Comparison of ENCODE assay signal across 21 mouse cellular contexts in the genomic region with DNA sequence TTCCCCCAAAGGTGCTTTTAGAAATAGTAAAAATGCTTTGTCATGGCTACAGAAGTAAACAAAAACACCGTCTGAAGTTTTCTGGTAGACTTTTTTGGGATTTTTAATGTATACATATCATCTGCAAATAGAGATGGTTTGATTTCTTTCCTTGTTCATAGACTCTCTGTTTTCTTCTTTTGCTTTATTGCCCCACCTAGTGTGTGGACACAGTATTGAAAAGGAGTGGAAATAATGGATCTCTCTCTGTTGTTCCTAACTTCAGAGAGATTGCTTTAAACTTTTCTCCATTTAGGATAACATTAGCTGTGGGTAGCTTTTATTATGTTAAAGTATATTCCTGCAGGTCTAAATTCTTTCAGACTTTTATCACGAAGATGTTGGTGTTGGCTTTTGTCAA. TPM values are rescaled to one million over a fixed set of nuclear protein-coding genes. Genes with fewer than 3 reads are reported as not detected.
DNase-seq lines count a peak whose midpoint lies in the region; ATAC-seq and TF ChIP-seq lines count a peak whose summit lies in the region.
"Had no signal": no experiment of that assay in that cellular context is flagged by ENCODE, and none has a peak within 500 bp of the region (broad histone marks: within the 10 kb centered on the region; RNA-seq: fewer than 3 reads in every experiment).

No protein-coding gene starts in this region.

- H3K4me3 ChIP-seq in forebrain, embryonic 14.5 days (ENCODE audit: low read depth, low read length): no peak overlapping the region
- no peak overlapping the region for H3K4me3 ChIP-seq in forebrain, embryonic 16.5 days (replicated peaks; ENCODE audit: low read length)
- H3K4me3 ChIP-seq in layer of hippocampus, adult 2 months: no peak overlapping the region
- H3K4me3 ChIP-seq: limb, embryonic 12.5 days; lung, embryonic 15.5 days; midbrain, embryonic 10.5 days had no signal

- ATAC-seq in forebrain, embryonic 14.5 days: no peak
- ATAC-seq in forebrain, embryonic 16.5 days: no peak
- 0 out of 2 replicates have a peak, but pooled peaks have one; percentile 52 for ATAC-seq in megakaryocyte progenitor cell, adult 5-6 weeks (replicated peaks; ENCODE audit: poor library complexity)
- ATAC-seq in monocyte, adult 5-6 weeks (replicated peaks; ENCODE audit: insufficient number of reproducible peaks, low FRiP score, low TSS enrichment, poor library complexity, severe bottlenecking): no peak
- ATAC-seq: intestine, embryonic 16.5 days had no signal

- WGBS in forebrain, embryonic 14.5 days: 36% methylated on average over 2 of the region's 2 CpGs
- 27% methylated on average over 2 of the region's 2 CpGs for WGBS in forebrain, embryonic 16.5 days

- H3K4me1 ChIP-seq in forebrain, embryonic 14.5 days (ENCODE audit: control insufficient read depth, insufficient read depth, low read length): no peaks in the 10 kb centered on the region
- H3K4me1 ChIP-seq in forebrain, embryonic 16.5 days (replicated peaks; ENCODE audit: control insufficient read depth, insufficient read depth, low read length): no peaks in the 10 kb centered on the region
- H3K4me1 ChIP-seq: limb, embryonic 12.5 days; lung, embryonic 15.5 days; midbrain, embryonic 10.5 days had no signal

- H3K9ac ChIP-seq in forebrain, embryonic 14.5 days (ENCODE audit: low read length): no peak overlapping the region
- H3K9ac ChIP-seq in forebrain, embryonic 16.5 days (replicated peaks; ENCODE audit: low read depth, low read length): no peak overlapping the region
- H3K9ac ChIP-seq: limb, embryonic 12.5 days; lung, embryonic 15.5 days had no signal

- H3K9me3 ChIP-seq in forebrain, embryonic 14.5 days (replicated peaks; ENCODE audit: control insufficient read depth, low read length): no peaks in the 10 kb centered on the region
- no peaks in the 10 kb centered on the region for H3K9me3 ChIP-seq in forebrain, embryonic 16.5 days (ENCODE audit: control insufficient read depth, low read length)
- H3K9me3 ChIP-seq: limb, embryonic 12.5 days; lung, embryonic 15.5 days; midbrain, embryonic 10.5 days had no signal

- H3K4me2 ChIP-seq in forebrain, embryonic 14.5 days (ENCODE audit: low read length): no peak overlapping the region
- no peak overlapping the region for H3K4me2 ChIP-seq in forebrain, embryonic 16.5 days (ENCODE audit: low read length)
- H3K4me2 ChIP-seq: limb, embryonic 12.5 days; lung, embryonic 15.5 days had no signal

- TF ChIP-seq CTCF in layer of hippocampus, adult 2 months (conservative IDR thresholded peaks at IDR 0.05): peak; percentile 71

- no peaks in the 10 kb centered on the region for H3K27me3 ChIP-seq in forebrain, embryonic 14.5 days (replicated peaks; ENCODE audit: control insufficient read depth, insufficient read depth, low read length)
- H3K27me3 ChIP-seq in forebrain, embryonic 16.5 days (replicated peaks; ENCODE audit: control insufficient read depth, insufficient read depth, low read length): no peaks in the 10 kb centered on the region
- H3K27me3 ChIP-seq: limb, embryonic 12.5 days; lung, embryonic 15.5 days had no signal

- no peak overlapping the region for H3K27ac ChIP-seq in forebrain, embryonic 14.5 days (ENCODE audit: low read depth, low read length)
- H3K27ac ChIP-seq in forebrain, embryonic 16.5 days (ENCODE audit: low read length): no peak overlapping the region
- no peak overlapping the region for H3K27ac ChIP-seq in layer of hippocampus, adult 2 months
- H3K27ac ChIP-seq: limb, embryonic 12.5 days; lung, embryonic 15.5 days; midbrain, embryonic 10.5 days had no signal

- peak; percentile 17 for DNase-seq in forebrain, embryonic 14.5 days (ENCODE audit: low spot score)
- no peak for DNase-seq in layer of hippocampus, adult 2 months (ENCODE audit: low spot score in 2 of 2)
- no peak for DNase-seq in layer of hippocampus, postnatal 14 days (ENCODE audit: low spot score in 2 of 2)
- peak; percentile 5 for DNase-seq in A20 (ENCODE audit: low read depth, low spot score)
- no peak for DNase-seq in cerebellum, adult 18-20 months
- DNase-seq: cerebellum, adult 9-10 months; heart, postnatal 36 days; kidney, postnatal 4 days; thymus, postnatal 36 days had no signal

- no peaks in the 10 kb centered on the region for H3K36me3 ChIP-seq in forebrain, embryonic 14.5 days (ENCODE audit: control insufficient read depth, insufficient read depth, low read length)
- H3K36me3 ChIP-seq in forebrain, embryonic 16.5 days (ENCODE audit: control insufficient read depth, insufficient read depth): no peaks in the 10 kb centered on the region
- H3K36me3 ChIP-seq: limb, embryonic 12.5 days; lung, embryonic 15.5 days; midbrain, embryonic 10.5 days had no signal

RNA-seq across cellular contexts. Expression of gene Pate4, which starts 2.3 kb away (rescaled TPM):
- not detected in 2 replicates for polyA plus RNA-seq in forebrain, embryonic 14.5 days (2014; fragmentation: Nextera tagmentation; extraction: Ambion mirVana)
- polyA plus RNA-seq in forebrain, embryonic 16.5 days (2015; fragmentation: Nextera tagmentation; extraction: Ambion mirVana): not detected in 2 replicates
- not detected for total RNA-seq in layer of hippocampus, adult 2 months (2021)
- total RNA-seq in layer of hippocampus, postnatal 14 days (2021): not detected
- not detected in 2 replicates for total RNA-seq in megakaryocyte progenitor cell, adult 5-6 weeks (2015)
- total RNA-seq in megakaryocyte progenitor cell, adult 5-6 weeks (2017): not detected in 2 replicates
- not detected in 3 replicates for total RNA-seq in monocyte, adult 5-6 weeks (2017)
- total RNA-seq: gastrocnemius, adult 18-20 months; heart, adult 8-10 months; heart, postnatal 36 days had no signal
- polyA plus RNA-seq: C2C12; embryonic facial prominence, embryonic 11.5 days; intestine, embryonic 16.5 days; limb, embryonic 12.5 days; lung, embryonic 15.5 days; midbrain, embryonic 10.5 days; stomach, embryonic 16.5 days had no signal

RNA-seq across cellular contexts. Expression of gene Pate3, which starts 34.0 kb away (rescaled TPM):
- polyA plus RNA-seq in forebrain, embryonic 14.5 days (2014; fragmentation: Nextera tagmentation; extraction: Ambion mirVana): not detected in 2 replicates
- polyA plus RNA-seq in forebrain, embryonic 16.5 days (2015; fragmentation: Nextera tagmentation; extraction: Ambion mirVana): not detected in 2 replicates
- total RNA-seq in layer of hippocampus, adult 2 months (2021): not detected
- not detected for total RNA-seq in layer of hippocampus, postnatal 14 days (2021)
- total RNA-seq in megakaryocyte progenitor cell, adult 5-6 weeks (2015): not detected in 2 replicates
- not detected in 2 replicates for total RNA-seq in megakaryocyte progenitor cell, adult 5-6 weeks (2017)
- total RNA-seq in monocyte, adult 5-6 weeks (2017): not detected in 3 replicates
- total RNA-seq: gastrocnemius, adult 18-20 months; heart, adult 8-10 months; heart, postnatal 36 days had no signal
- polyA plus RNA-seq: C2C12; embryonic facial prominence, embryonic 11.5 days; intestine, embryonic 16.5 days; limb, embryonic 12.5 days; lung, embryonic 15.5 days; midbrain, embryonic 10.5 days; stomach, embryonic 16.5 days had no signal

RNA-seq across cellular contexts. Expression of gene Hyls1, which starts 43.8 kb away (rescaled TPM):
- polyA plus RNA-seq in forebrain, embryonic 14.5 days (2014; fragmentation: Nextera tagmentation; extraction: Ambion mirVana): 26.1 and 29.2 TPM in 2 replicates
- 25.1 and 26.3 TPM in 2 replicates for polyA plus RNA-seq in forebrain, embryonic 16.5 days (2015; fragmentation: Nextera tagmentation; extraction: Ambion mirVana)
- total RNA-seq in layer of hippocampus, adult 2 months (2021): 10 to 100 TPM; 13.0 to 15.8 TPM
- 10 to 100 TPM in 1 of 2 experiments, 1 to 10 TPM in 1; 9.2 to 10.6 TPM for total RNA-seq in layer of hippocampus, postnatal 14 days (2021)
- total RNA-seq in megakaryocyte progenitor cell, adult 5-6 weeks (2015): 9.7 and 12.6 TPM in 2 replicates
- total RNA-seq in megakaryocyte progenitor cell, adult 5-6 weeks (2017): 12.7 and 14.1 TPM in 2 replicates
- total RNA-seq in monocyte, adult 5-6 weeks (2017): 8.4 to 10.2 TPM (median 9.8 TPM) in 3 replicates

RNA-seq across cellular contexts. Expression of gene Pate2, which starts 43.9 kb away (rescaled TPM):
- polyA plus RNA-seq in forebrain, embryonic 14.5 days (2014; fragmentation: Nextera tagmentation; extraction: Ambion mirVana): 0.51 and 0.77 TPM in 2 replicates
- polyA plus RNA-seq in forebrain, embryonic 16.5 days (2015; fragmentation: Nextera tagmentation; extraction: Ambion mirVana): 1.3 and 2.3 TPM in 2 replicates
- total RNA-seq in layer of hippocampus, adult 2 months (2021): under 1 TPM; 0.74 to 0.79 TPM
- total RNA-seq in layer of hippocampus, postnatal 14 days (2021): 1 to 10 TPM in 1 of 2 experiments, under 1 TPM in 1; 0.74 to 1.6 TPM
- 0.57 TPM in 1 of 2 replicates, not detected in the other for total RNA-seq in megakaryocyte progenitor cell, adult 5-6 weeks (2015)
- total RNA-seq in megakaryocyte progenitor cell, adult 5-6 weeks (2017): 0.54 TPM in 1 of 2 replicates, not detected in the other
- total RNA-seq in monocyte, adult 5-6 weeks (2017): not detected in 3 replicates
- total RNA-seq: gastrocnemius, adult 18-20 months; heart, adult 8-10 months; heart, postnatal 36 days had no signal

RNA-seq across cellular contexts. Expression of gene Pus3, which starts 55.6 kb away (rescaled TPM):
- 21.9 and 23.9 TPM in 2 replicates for polyA plus RNA-seq in forebrain, embryonic 14.5 days (2014; fragmentation: Nextera tagmentation; extraction: Ambion mirVana)
- 15.7 and 20.6 TPM in 2 replicates for polyA plus RNA-seq in forebrain, embryonic 16.5 days (2015; fragmentation: Nextera tagmentation; extraction: Ambion mirVana)
- total RNA-seq in layer of hippocampus, adult 2 months (2021): 10 to 100 TPM; 13.0 to 14.2 TPM
- 10 to 100 TPM; 12.7 to 13.7 TPM for total RNA-seq in layer of hippocampus, postnatal 14 days (2021)
- 25.5 and 28.8 TPM in 2 replicates for total RNA-seq in megakaryocyte progenitor cell, adult 5-6 weeks (2015)
- total RNA-seq in megakaryocyte progenitor cell, adult 5-6 weeks (2017): 22.3 and 23.7 TPM in 2 replicates
- total RNA-seq in monocyte, adult 5-6 weeks (2017): 17.2 to 30.8 TPM (median 30.7 TPM) in 3 replicates

Comparison
In these comparisons a context has a peak if more than half of its experiments do, and no peak if none do; other contexts are left out.
1. DNase-seq: peak in forebrain, embryonic 14.5 days (single experiment) and A20 (single experiment); none in layer of hippocampus, adult 2 months (0 of 2), layer of hippocampus, postnatal 14 days (0 of 2) and cerebellum, adult 18-20 months (0 of 2).